Mouse (Mus musculus) midbrain, embryonic 15.5 days (tissue): ENCODE data around the gene Doc2g. TPM values are rescaled to one million over a fixed set of nuclear protein-coding genes. Genes with fewer than 3 reads are reported as not detected.
"Not testable (repeated sequence)": the region's sequence is repeated elsewhere in the genome, so short reads cannot be mapped to it uniquely, and the experiment has no call there.

Source experiments
- ATAC-seq: fragments of 200-750 bp; cut with Nextera tagmentation; replicated peaks from 2 replicates; pipeline ENCODE4 v1.8.0; 2017; ENCODE audit warnings: moderate TSS enrichment
- H3K27ac ChIP-seq: fragments of 300-500 bp; sonication (generic); 2 replicates; pipeline ENCODE4 v1.5.1; 2015; ENCODE audit warnings: mild to moderate bottlenecking, inconsistent platforms
- H3K27me3 ChIP-seq: fragments of 300-500 bp; sonication (generic); replicated peaks from 2 replicates; pipeline ENCODE4 v1.6.1; 2015; ENCODE audit warnings: inconsistent platforms
- H3K36me3 ChIP-seq: fragments of 300-500 bp; sonication (generic); replicated peaks from 2 replicates; pipeline ENCODE4 v1.6.1; 2015; ENCODE audit warnings: inconsistent platforms
- H3K4me1 ChIP-seq: fragments of 300-500 bp; sonication (generic); 2 replicates; pipeline ENCODE4 v1.6.1; 2015; ENCODE audit warnings: inconsistent platforms
- H3K4me2 ChIP-seq: fragments of 300-500 bp; sonication (generic); 2 replicates; pipeline ENCODE4 v1.6.1; 2015; ENCODE audit warnings: inconsistent platforms, mild to moderate bottlenecking, moderate library complexity
- H3K4me3 ChIP-seq: fragments of 300-500 bp; sonication (generic); 2 replicates; pipeline ENCODE4 v1.5.1; 2015; ENCODE audit warnings: mild to moderate bottlenecking, inconsistent platforms
- H3K9ac ChIP-seq: fragments of 300-500 bp; sonication (generic); 2 replicates; pipeline ENCODE4 v1.6.1; 2015; ENCODE audit warnings: mild to moderate bottlenecking, inconsistent platforms
- H3K9me3 ChIP-seq: fragments of 300-500 bp; sonication (generic); 2 replicates; pipeline ENCODE4 v1.6.1; 2016; ENCODE audit warnings: inconsistent platforms
- WGBS: fragments of 180-500 bp; shearing (Covaris S2); methylation state at CpG from one replicate; pipeline ENCODE4 v1.1.7; 2015; ENCODE audit warnings: mixed read lengths; 5-methylcytosine and 5-hydroxymethylcytosine counted together
- polyA plus RNA-seq: library from polyadenylated mRNA; unstranded; fragments of >200 nt; fragmentation: Nextera tagmentation; extraction: Ambion mirVana; gene quantifications from 2 replicates; pipeline ENCODE4 v1.2.1, GENCODE M21; 2015

Doc2g gene
- polyA plus RNA-seq, 1 experiment from 2014 or later: 12.1 TPM

DNA sequence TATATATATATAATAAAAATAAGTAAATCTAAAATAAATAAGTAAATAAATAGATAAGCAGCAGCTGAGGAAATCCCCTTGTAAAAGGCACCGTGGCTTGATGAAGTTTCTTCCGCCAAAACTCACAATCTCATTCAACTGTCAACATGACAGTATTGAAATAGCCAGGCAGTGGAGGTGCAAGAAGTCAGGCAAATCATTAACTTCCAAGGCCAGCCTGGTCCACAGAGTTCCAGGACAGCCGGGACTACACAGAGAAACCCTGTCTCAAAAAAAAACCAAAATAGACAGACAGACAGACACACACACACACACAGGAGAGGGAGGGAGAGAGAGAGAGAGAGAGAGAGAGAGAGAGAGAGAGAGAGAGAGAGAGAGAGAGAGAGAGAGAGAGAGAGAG lies 30.2 kb downstream of the Doc2g start:
- no peak overlapping the region for H3K4me3 ChIP-seq
- H3K9ac ChIP-seq: no peak overlapping the region
- WGBS: 86% methylated on average over 3 of the region's 3 CpGs
- no peaks in the 10 kb centered on the region for H3K9me3 ChIP-seq
- ATAC-seq: no peak
- no peak overlapping the region for H3K4me2 ChIP-seq
- peaks cover 17% of the 10 kb centered on the region for H3K4me1 ChIP-seq
- H3K27ac ChIP-seq: no peak overlapping the region
- no peaks in the 10 kb centered on the region for H3K27me3 ChIP-seq
- 0 out of 2 replicates have a peak, but pooled peaks cover 4% of the 10 kb centered on the region for H3K36me3 ChIP-seq

DNA sequence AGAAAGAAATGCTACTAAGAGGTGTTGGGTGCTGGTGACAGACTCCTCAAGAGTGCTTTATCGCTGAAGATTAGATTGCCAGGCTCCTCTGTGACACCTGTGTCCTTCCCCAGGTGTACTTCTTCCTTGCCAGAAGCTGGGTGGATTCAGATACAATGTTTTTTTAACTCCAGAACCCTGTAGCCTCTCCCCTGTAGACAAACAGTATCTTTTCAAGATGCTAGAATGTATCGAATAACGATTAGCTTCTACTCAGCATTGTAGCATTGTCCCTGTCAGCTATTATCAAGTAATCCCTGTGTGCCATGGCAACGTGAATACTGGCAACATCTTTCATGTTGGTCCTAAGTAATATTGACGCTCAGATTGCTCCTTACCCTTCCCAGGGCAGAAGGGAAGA lies 30.6 kb downstream of the Doc2g start:
- 49% methylated on average over 5 of the region's 5 CpGs for WGBS
- no peak overlapping the region for H3K9ac ChIP-seq

DNA sequence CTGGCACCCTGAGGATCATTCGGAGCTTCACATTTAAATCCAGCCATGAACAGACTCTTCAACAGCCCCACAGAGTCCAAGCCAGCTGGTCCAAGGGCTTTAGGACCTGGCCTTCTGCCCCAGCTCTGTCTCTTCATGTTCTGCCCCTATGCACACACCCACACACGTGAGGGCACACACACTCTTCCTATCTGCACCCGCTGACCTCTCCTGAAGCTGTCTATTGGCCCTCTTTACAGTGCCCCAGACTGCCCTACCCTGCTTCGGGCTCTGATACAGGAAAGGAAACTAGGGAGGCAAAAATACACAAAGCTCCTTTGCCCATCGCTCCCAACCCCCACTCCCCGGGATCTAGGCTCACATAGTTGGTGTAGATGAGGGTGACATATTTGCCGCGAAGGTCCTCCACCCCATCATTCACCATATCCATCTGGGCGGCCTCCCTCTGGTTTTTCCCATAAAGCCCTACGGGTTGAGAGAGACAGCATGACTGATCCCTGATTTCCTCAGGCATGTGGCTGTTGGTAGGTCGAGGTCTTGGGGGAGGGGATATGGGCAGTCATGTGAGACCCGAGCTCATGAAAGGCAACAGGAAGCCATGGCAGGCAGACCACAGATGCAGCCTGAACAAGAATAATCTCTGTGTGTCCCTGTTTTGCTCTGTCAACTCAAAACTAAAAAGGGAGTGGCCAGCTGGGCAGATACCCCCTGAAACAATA lies 33.4 kb downstream of the Doc2g start:
- no peak; the same call in 1 of the 2 replicates for ATAC-seq
- 0 out of 2 replicates have a peak, but pooled peaks cover 4% of the 10 kb centered on the region for H3K36me3 ChIP-seq
- H3K4me3 ChIP-seq: no peak overlapping the region
- H3K9ac ChIP-seq: no peak overlapping the region
- H3K9me3 ChIP-seq: no peaks in the 10 kb centered on the region
- H3K27me3 ChIP-seq: no peaks in the 10 kb centered on the region
- 66% methylated on average over 12 of the region's 12 CpGs for WGBS
- H3K27ac ChIP-seq: no peak overlapping the region
- peaks cover 20% of the 10 kb centered on the region for H3K4me1 ChIP-seq
- peak overlapping the region; percentile 5; the same call in 1 of the 2 replicates for H3K4me2 ChIP-seq

More for the DNA sequence above, 30.6 kb downstream of the Doc2g start:
- no peaks in the 10 kb centered on the region for H3K9me3 ChIP-seq
- H3K27ac ChIP-seq: no peak overlapping the region
- H3K4me3 ChIP-seq: no peak overlapping the region
- H3K4me2 ChIP-seq: no peak overlapping the region
- no peak for ATAC-seq
- 0 out of 2 replicates have a peak, but pooled peaks cover 4% of the 10 kb centered on the region for H3K36me3 ChIP-seq
- no peaks in the 10 kb centered on the region for H3K27me3 ChIP-seq
- H3K4me1 ChIP-seq: peaks cover 20% of the 10 kb centered on the region

DNA sequence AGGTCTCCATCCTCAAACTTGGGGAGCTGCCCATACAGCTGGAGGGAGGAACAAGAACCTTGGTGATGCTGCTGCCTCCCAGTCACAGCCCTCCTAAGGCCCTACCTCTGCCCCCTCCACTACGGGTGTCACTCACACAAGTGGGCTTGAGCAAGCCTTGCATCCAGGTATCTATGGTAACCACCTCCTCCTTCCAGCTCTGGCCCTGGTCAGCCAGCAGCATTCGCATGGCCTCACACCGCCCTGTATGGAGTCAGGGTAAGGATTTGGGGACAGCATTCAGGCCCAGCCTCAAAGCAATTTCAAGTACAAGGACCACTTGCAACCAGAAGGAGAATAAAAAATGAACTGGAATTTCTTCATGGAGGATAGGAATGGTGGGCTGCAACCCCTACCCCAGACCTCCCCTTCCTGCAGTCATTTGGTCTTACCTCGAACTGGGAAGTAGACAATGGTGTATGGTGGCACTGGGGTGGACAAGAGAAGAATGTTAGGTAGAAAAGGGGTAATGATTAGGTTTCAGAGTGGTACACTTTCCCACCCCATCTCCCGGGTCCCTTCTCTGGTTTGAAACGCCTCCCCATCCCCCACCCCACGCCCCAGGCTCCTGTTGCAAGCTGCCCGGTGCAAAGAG lies 34.2 kb downstream of the Doc2g start:
- peak; percentile 53 for ATAC-seq
- H3K9me3 ChIP-seq, H3K36me3 ChIP-seq, H3K27me3 ChIP-seq: not testable (repeated sequence)
- peak overlapping the region; percentile 53 for H3K4me3 ChIP-seq
- peak overlapping the region; percentile 77 for H3K4me2 ChIP-seq
- H3K4me1 ChIP-seq: peaks cover 20% of the 10 kb centered on the region
- peak overlapping the region; percentile 60 for H3K9ac ChIP-seq
- peak overlapping the region; percentile 67 for H3K27ac ChIP-seq
- WGBS: 19% methylated on average over 8 of the region's 8 CpGs

DNA sequence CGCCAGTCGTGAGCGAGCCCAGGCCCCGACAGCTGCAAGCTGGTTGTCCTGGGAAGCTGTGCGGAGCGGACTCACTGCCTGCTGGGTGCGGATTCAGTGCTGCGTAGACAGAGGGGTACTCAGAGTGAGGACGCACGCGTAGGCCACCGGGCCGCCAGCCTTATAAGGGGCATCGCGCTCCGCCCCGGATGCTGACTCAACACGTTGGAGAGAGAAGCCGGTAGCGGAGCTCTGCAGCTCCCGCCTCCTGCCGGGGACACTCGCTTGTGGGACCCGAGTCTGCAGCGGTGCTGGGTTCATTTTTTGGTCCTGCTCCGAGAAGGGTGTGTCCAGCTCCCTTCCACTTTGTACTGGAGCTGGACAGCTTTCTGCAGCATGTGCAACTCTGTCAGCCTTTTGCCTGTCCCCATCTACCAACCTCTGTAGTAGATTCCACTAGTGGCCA lies 34.7 kb downstream of the Doc2g start, which contains the start of gene Gstp1:
Gstp1 (minus strand) TSS at position 198 of the 445 bp plus-strand sequence.
- Histone ChIP-seq H3K27ac (peak within 1 kb of the TSS; percentile 67), H3K27me3 (no peaks in the 10 kb centered on the region), H3K9ac (peak within 1 kb of the TSS; percentile 60), H3K9me3 (no peaks in the 10 kb centered on the region), H3K36me3 (0 out of 2 replicates have a peak, but pooled peaks cover 4% of the 10 kb centered on the region), H3K4me2 (peak within 1 kb of the TSS; percentile 77), H3K4me1 (peaks cover 20% of the 10 kb centered on the region), H3K4me3 (peak within 1 kb of the TSS; percentile 53)
- under 1% methylated on average over 26 of the region's 26 CpGs for WGBS
- ATAC-seq: peak; percentile 90

DNA sequence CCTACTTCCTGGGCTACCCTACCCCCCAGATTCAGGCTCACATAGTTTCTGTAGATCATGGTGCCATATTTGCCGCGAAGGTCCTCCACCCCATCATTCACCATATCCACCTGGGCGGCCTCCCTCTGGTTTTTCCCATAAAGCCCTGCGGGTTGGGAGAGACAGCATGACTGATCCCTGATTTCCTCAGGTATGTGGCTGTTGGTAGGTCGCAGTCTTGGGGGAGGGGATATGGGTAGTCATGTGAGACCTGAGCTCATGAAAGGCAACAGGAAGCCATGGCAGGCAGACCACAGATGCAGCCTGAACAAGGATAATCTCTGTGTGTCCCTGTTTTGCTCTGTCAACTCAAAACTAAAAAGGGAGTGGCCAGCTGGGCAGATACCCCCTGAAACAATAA lies 37.8 kb downstream of the Doc2g start:
- not testable (repeated sequence) for H3K4me3 ChIP-seq, H3K9me3 ChIP-seq, H3K36me3 ChIP-seq, H3K4me2 ChIP-seq, ATAC-seq, H3K27ac ChIP-seq, H3K9ac ChIP-seq, H3K27me3 ChIP-seq
- H3K4me1 ChIP-seq: peaks cover 21% of the 10 kb centered on the region
- WGBS: 92% methylated on average over 5 of the region's 5 CpGs

DNA sequence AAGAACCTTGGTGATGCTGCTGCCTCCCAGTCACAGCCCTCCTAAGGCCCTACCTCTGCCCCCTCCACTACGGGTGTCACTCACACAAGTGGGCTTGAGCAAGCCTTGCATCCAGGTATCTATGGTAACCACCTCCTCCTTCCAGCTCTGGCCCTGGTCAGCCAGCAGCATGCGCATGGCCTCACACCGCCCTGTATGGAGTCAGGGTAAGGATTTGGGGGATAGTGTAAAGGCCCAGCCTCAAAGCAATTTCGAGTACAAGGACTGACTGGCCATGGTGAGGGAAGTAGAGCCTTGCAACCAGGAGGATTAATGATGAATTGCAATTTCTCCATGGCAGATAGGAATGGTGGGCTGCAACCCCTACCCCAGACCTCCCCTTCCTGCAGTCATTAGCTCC lies 38.4 kb downstream of the Doc2g start:
- H3K4me1 ChIP-seq: peaks cover 16% of the 10 kb centered on the region
- H3K9ac ChIP-seq, ATAC-seq, H3K27me3 ChIP-seq, H3K9me3 ChIP-seq, H3K36me3 ChIP-seq, H3K4me3 ChIP-seq, H3K4me2 ChIP-seq, H3K27ac ChIP-seq: not testable (repeated sequence)
- WGBS: 90% methylated on average over 4 of the region's 4 CpGs

DNA sequence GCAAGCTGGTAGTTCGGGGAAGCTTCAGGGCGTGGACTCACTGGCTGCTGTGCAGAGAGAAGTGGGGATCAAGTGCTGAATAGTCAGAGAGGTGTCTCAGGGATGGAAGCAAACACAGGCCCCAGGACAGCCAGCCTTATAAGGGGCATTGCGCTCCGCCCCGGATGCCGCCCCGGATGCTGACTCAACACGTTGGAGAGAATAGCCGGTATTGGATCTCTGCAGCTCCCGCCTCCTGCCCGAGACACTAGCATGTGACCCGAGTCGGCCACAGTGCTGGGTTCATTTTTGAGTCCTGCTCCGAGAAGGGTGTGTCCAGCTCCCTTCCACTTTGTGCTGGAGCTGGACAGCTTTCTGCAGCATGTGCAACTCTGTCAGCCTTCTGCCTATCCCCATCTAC lies 39.0 kb downstream of the Doc2g start:
- H3K4me2 ChIP-seq: no peak overlapping the region
- no peaks in the 10 kb centered on the region for H3K9me3 ChIP-seq
- WGBS: 80% methylated on average over 14 of the region's 14 CpGs
- H3K4me3 ChIP-seq: no peak overlapping the region
- H3K27ac ChIP-seq: no peak overlapping the region
- H3K27me3 ChIP-seq: no peaks in the 10 kb centered on the region
- H3K4me1 ChIP-seq: peaks cover 13% of the 10 kb centered on the region
- no peak overlapping the region for H3K9ac ChIP-seq
- no peaks in the 10 kb centered on the region for H3K36me3 ChIP-seq
- no peak for ATAC-seq

DNA sequence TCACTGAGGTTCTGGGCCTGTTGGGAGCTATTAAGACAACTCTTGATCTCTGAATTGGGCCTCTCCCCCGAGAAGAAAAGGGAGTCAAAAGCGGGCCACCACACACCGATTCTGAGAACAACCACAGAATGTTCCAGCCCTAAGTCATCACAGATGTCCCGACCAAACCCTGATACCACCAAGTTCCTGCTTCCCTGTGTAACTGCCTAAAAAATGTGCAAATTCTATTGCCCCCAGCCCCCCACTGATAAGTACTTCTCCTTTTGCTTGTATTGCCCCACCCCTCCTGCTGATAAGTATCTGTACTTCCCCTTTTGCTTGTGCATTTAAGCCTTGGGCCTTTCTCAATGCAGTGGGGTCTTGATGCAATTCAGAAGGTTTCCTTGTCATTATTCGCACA lies 41.0 kb downstream of the Doc2g start:
- not testable (repeated sequence) for H3K4me2 ChIP-seq, H3K9me3 ChIP-seq, H3K4me3 ChIP-seq, H3K27me3 ChIP-seq, ATAC-seq, H3K4me1 ChIP-seq, H3K9ac ChIP-seq, H3K27ac ChIP-seq, H3K36me3 ChIP-seq
- WGBS: 87% methylated on average over 5 of the region's 5 CpGs

DNA sequence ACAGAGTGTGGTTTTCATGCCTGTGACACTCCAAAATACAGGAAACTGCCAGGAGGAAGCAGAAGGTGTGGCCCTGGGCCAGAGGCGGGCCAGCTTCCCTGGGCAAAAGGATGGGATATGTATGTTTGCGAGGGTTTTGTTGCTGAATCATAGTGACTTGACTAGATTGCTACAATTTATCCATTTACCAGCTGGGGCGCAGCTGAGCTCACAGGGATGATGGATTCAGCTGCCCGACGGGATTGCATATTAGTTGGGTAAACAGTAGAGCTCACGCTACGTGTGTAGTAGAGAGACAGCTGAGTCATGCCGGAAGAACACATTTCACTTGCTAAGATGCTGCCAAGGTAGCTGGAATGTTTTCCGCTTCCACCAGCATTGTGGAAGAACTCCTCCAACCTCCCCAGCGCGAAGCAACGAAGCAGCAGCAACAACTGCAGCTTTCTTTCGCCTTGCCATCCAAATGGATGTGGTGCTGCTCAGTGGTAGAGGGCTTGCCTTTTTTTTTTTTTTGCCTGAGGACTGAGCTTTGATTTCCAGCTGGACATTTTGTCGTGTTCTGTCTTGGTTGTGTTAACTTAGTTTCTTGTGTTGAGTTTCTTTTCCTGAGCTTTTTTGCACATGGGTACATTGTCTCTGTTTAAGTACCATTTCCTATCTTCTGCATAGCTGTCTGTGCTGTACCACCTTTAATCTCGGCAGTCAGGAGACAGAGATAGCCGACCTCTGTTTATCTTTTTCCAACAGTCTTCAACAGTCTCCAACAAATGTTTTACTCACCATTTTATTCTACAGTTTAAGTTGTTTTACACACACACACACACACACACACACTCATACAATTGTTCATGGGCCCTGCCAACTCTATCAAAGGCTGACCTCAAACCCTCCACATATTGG lies 43.1 kb downstream of the Doc2g start, which contains the start of gene Gstp2:
Gstp2 (minus strand) TSS at position 58 of the 900 bp plus-strand sequence.
- Histone ChIP-seq H3K9me3 (no peaks in the 10 kb centered on the region), H3K27ac (no peak within 1 kb of the TSS), H3K27me3 (no peaks in the 10 kb centered on the region), H3K4me3 (no peak within 1 kb of the TSS), H3K9ac (no peak within 1 kb of the TSS), H3K36me3 (no peaks in the 10 kb centered on the region), H3K4me2 (peak within 1 kb of the TSS; percentile 18; the same call in 1 of the 2 replicates), H3K4me1 (0 out of 2 replicates have a peak, but pooled peaks cover 2% of the 10 kb centered on the region)
- no peak for ATAC-seq
- 57% methylated on average over 16 of the region's 16 CpGs for WGBS

DNA sequence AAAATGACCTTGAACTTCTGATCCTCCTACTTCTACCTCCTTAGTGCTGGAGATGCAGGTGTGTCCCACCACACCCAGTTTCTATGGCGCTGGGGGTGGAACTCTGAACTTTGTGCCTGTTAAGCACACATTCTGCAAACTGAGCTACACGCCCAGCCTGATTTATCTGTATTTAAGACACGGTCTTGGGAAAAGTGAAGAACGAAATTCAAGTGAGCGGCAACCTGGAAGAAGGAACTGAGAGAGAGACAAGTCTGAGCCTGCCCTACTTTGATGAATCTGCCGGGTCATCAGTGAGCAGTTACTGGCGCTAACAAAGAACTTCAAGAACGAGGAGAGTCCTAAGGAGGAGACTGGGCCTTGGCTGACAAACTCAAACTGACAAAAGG lies 43.7 kb downstream of the Doc2g start:
- Histone ChIP-seq H3K27ac (no peak overlapping the region), H3K4me3 (no peak overlapping the region), H3K36me3 (no peaks in the 10 kb centered on the region), H3K9me3 (no peaks in the 10 kb centered on the region), H3K27me3 (no peaks in the 10 kb centered on the region), H3K4me2 (no peak overlapping the region), H3K4me1 (0 out of 2 replicates have a peak, but pooled peaks cover 2% of the 10 kb centered on the region), H3K9ac (no peak overlapping the region)
- WGBS: 83% methylated on average over 8 of the region's 8 CpGs
- no peak for ATAC-seq

DNA sequence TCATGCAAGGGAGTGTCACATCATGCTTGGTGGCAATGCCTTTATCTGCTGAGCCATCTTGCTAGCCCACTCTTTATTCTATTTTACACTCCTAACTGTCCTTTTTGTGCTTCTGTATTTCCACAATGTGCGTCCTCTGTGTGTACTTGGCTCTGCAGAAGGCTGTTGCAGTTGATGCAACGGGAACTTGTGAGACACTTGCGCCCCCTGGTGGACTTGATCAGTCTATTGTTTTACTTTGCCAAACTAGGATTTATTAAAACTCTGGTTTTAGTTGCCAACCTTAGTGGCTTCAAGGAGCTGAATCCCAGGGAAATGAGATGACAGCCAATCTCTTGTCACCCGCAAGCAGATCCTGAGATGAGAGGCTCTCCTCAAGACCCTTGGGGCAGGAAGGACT lies 44.7 kb downstream of the Doc2g start:
- no peak overlapping the region for H3K27ac ChIP-seq
- ATAC-seq: no peak
- H3K9ac ChIP-seq: no peak overlapping the region
- no peaks in the 10 kb centered on the region for H3K27me3 ChIP-seq
- no peaks in the 10 kb centered on the region for H3K9me3 ChIP-seq
- H3K36me3 ChIP-seq: no peaks in the 10 kb centered on the region
- H3K4me1 ChIP-seq: 0 out of 2 replicates have a peak, but pooled peaks cover 2% of the 10 kb centered on the region
- WGBS: 14% methylated on average over 4 of the region's 4 CpGs
- no peak overlapping the region for H3K4me3 ChIP-seq
- H3K4me2 ChIP-seq: no peak overlapping the region
